ENCODE assay signal across 16 mouse cellular contexts in the genomic region with DNA sequence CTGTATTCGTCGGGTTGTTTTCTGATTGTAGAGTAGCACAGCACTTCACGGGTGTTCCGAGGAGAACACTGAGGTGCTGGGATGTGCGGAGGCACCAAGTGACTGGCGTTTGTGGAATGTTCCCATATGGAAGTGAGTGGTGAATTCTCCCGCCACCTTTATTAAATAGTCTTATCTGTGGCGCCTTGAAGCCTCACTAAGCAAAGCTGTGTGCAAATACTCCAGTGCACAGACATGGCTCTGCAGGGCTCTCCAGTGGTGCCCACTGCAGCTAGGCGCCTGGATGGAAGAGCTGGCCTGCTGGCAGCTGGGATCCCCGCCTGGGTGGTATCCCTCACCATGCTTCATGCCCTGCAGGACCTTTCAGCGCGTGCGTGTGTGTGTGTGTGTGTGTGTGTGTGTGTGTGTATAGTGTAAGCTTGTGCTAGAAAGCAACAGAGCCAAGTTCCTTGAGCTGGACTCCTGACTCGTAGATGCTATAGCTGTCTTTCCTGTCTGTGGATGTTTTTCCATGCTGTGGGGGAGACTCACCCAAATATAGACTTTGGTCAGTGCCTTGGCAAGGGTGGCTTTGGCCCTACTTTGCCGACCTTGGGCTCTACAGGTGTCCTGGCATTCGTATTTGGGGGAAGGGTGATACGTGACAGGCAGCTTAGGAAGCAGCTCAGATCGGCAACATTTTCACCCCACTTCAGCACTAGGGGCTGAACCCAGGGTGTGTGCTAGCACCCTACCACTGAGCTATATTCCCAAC. TPM values are rescaled to one million over a fixed set of nuclear protein-coding genes. Genes with fewer than 3 reads are reported as not detected.
DNase-seq lines count a peak whose midpoint lies in the region; ATAC-seq lines count a peak whose summit lies in the region.
"Had no signal": no experiment of that assay in that cellular context is flagged by ENCODE, and none has a peak within 500 bp of the region (broad histone marks: within the 10 kb centered on the region; RNA-seq: fewer than 3 reads in every experiment).

No protein-coding gene starts in this region.

- H3K36me3 ChIP-seq in liver, embryonic 13.5 days, result peaks cover 24% of the 10 kb centered on the region
- H3K36me3 ChIP-seq in stomach, embryonic 16.5 days (ENCODE audit: control insufficient read depth, insufficient read depth, low read length), result 0 out of 2 replicates have a peak, but pooled peaks cover 1% of the 10 kb centered on the region

- peak; percentile 64 for DNase-seq in gastrocnemius, adult 18-20 months (ENCODE audit: low spot score)
- no peak for DNase-seq in gastrocnemius, postnatal 36 days
- DNase-seq in lung, adult 18-20 months, result peak; percentile 43 to 65
- no peak for DNase-seq in lung, postnatal 14 days
- DNase-seq in liver, embryonic 13.5 days, result no peak
- DNase-seq in left cerebral cortex, postnatal 25 days (ENCODE audit: low spot score in 2 of 2), result no peak
- DNase-seq: adrenal gland, adult 2 months; layer of hippocampus, adult 9-11 months; thymus, postnatal 36 days had no signal

- 0 out of 2 replicates have a peak, but pooled peaks have one; percentile 19 for ATAC-seq in liver, embryonic 13.5 days (ENCODE audit: low read depth)
- ATAC-seq in stomach, embryonic 16.5 days (ENCODE audit: insufficient read depth, low FRiP score), result peak; percentile 61; the same call in 1 of the 2 replicates
- ATAC-seq in frontal cortex, adult (ENCODE audit: low TSS enrichment), result no peak
- ATAC-seq: hindbrain, postnatal 0 days had no signal

- H3K4me1 ChIP-seq in liver, embryonic 13.5 days (replicated peaks), result peaks cover 54% of the 10 kb centered on the region
- H3K4me1 ChIP-seq in stomach, embryonic 16.5 days (ENCODE audit: control insufficient read depth, insufficient read depth, low read length), result peaks cover 27% of the 10 kb centered on the region
- H3K4me1 ChIP-seq: neural tube, embryonic 13.5 days had no signal

- H3K4me2 ChIP-seq in liver, embryonic 13.5 days, result no peak overlapping the region
- no peak overlapping the region for H3K4me2 ChIP-seq in stomach, embryonic 16.5 days (ENCODE audit: low read depth, low read length)
- H3K4me2 ChIP-seq: embryonic facial prominence, embryonic 12.5 days; midbrain, embryonic 12.5 days; neural tube, embryonic 13.5 days had no signal

- WGBS in liver, embryonic 13.5 days (ENCODE audit: insufficient replicate concordance), result 73% methylated on average over 18 of the region's 18 CpGs
- WGBS in stomach, embryonic 16.5 days, result 64% methylated on average over 18 of the region's 18 CpGs

- intact Hi-C loops in gastrocnemius, postnatal 36 days (cut with DNase I), result no loop called here
- intact Hi-C loops in left cerebral cortex, postnatal 25 days (cut with DNase I), result no loop called here

- no peak overlapping the region for H3K4me3 ChIP-seq in liver, embryonic 13.5 days (replicated peaks)
- H3K4me3 ChIP-seq in stomach, embryonic 16.5 days (replicated peaks; ENCODE audit: low read length), result no peak overlapping the region
- H3K4me3 ChIP-seq: embryonic facial prominence, embryonic 12.5 days; midbrain, embryonic 12.5 days; neural tube, embryonic 13.5 days had no signal

- peak overlapping the region; percentile 36; the same call in 1 of the 2 replicates for H3K27ac ChIP-seq in liver, embryonic 13.5 days
- peak overlapping the region; percentile 34; the same call in 1 of the 2 replicates for H3K27ac ChIP-seq in stomach, embryonic 16.5 days (ENCODE audit: low read length)
- H3K27ac ChIP-seq: embryonic facial prominence, embryonic 12.5 days; hindbrain, postnatal 0 days; midbrain, embryonic 12.5 days; neural tube, embryonic 13.5 days had no signal

- H3K9ac ChIP-seq in liver, embryonic 13.5 days, result no peak overlapping the region
- no peak overlapping the region for H3K9ac ChIP-seq in stomach, embryonic 16.5 days (ENCODE audit: low read length)
- H3K9ac ChIP-seq: embryonic facial prominence, embryonic 12.5 days; midbrain, embryonic 12.5 days; neural tube, embryonic 13.5 days had no signal

- H3K27me3 ChIP-seq in liver, embryonic 13.5 days, result no peaks in the 10 kb centered on the region
- H3K27me3 ChIP-seq in stomach, embryonic 16.5 days (ENCODE audit: control insufficient read depth, insufficient read depth, low read length), result no peaks in the 10 kb centered on the region
- H3K27me3 ChIP-seq: embryonic facial prominence, embryonic 12.5 days; midbrain, embryonic 12.5 days; neural tube, embryonic 13.5 days had no signal

- H3K9me3 ChIP-seq in liver, embryonic 13.5 days (replicated peaks), result no peaks in the 10 kb centered on the region
- H3K9me3 ChIP-seq in stomach, embryonic 16.5 days (replicated peaks; ENCODE audit: control insufficient read depth, low read length), result no peaks in the 10 kb centered on the region
- H3K9me3 ChIP-seq: embryonic facial prominence, embryonic 12.5 days; midbrain, embryonic 12.5 days; neural tube, embryonic 13.5 days had no signal

RNA-seq across cellular contexts. Expression of a gene that starts 7.3 kb away (rescaled TPM):
- total RNA-seq in gastrocnemius, adult 18-20 months (2021), result 10 to 100 TPM; 65.0 to 70.8 TPM
- total RNA-seq in gastrocnemius, postnatal 36 days (2021), result 10 to 100 TPM; 67.8 to 70.0 TPM
- 7.7 and 8.3 TPM in 2 replicates for polyA plus RNA-seq in liver, embryonic 13.5 days (2015; fragmentation: Nextera tagmentation; extraction: Ambion mirVana)
- polyA plus RNA-seq in stomach, embryonic 16.5 days (2015; fragmentation: Nextera tagmentation; extraction: Ambion mirVana), result 33.6 and 34.4 TPM in 2 replicates
- total RNA-seq in left cerebral cortex, postnatal 25 days (2021), result 100 to 1,000 TPM; 178 to 186 TPM

RNA-seq across cellular contexts. Expression of a gene that starts 7.9 kb away (rescaled TPM):
- total RNA-seq in gastrocnemius, adult 18-20 months (2021), result 100 to 1,000 TPM; 119 to 165 TPM
- total RNA-seq in gastrocnemius, postnatal 36 days (2021), result 100 to 1,000 TPM; 103 to 107 TPM
- 123 and 133 TPM in 2 replicates for polyA plus RNA-seq in liver, embryonic 13.5 days (2015; fragmentation: Nextera tagmentation; extraction: Ambion mirVana)
- polyA plus RNA-seq in stomach, embryonic 16.5 days (2015; fragmentation: Nextera tagmentation; extraction: Ambion mirVana), result 142 and 152 TPM in 2 replicates
- total RNA-seq in left cerebral cortex, postnatal 25 days (2021), result 10 to 100 TPM; 39.5 to 41.2 TPM

RNA-seq across cellular contexts. Expression of a gene that starts 34.9 kb away (rescaled TPM):
- under 1 TPM; 0.21 to 0.66 TPM for total RNA-seq in gastrocnemius, adult 18-20 months (2021)
- total RNA-seq in gastrocnemius, postnatal 36 days (2021), result under 1 TPM; 0.10 to 0.27 TPM
- 0.05 and 0.09 TPM in 2 replicates for polyA plus RNA-seq in liver, embryonic 13.5 days (2015; fragmentation: Nextera tagmentation; extraction: Ambion mirVana)
- 0.36 and 0.45 TPM in 2 replicates for polyA plus RNA-seq in stomach, embryonic 16.5 days (2015; fragmentation: Nextera tagmentation; extraction: Ambion mirVana)
- total RNA-seq in left cerebral cortex, postnatal 25 days (2021), result under 1 TPM; 0.18 to 0.21 TPM
- polyA plus RNA-seq: adrenal gland, adult 2 months had no signal

RNA-seq across cellular contexts. Expression of a gene that starts 39.7 kb away (rescaled TPM):
- total RNA-seq in gastrocnemius, adult 18-20 months (2021), result not detected
- not detected for total RNA-seq in gastrocnemius, postnatal 36 days (2021)
- not detected in 2 replicates for polyA plus RNA-seq in liver, embryonic 13.5 days (2015; fragmentation: Nextera tagmentation; extraction: Ambion mirVana)
- polyA plus RNA-seq in stomach, embryonic 16.5 days (2015; fragmentation: Nextera tagmentation; extraction: Ambion mirVana), result not detected in 2 replicates
- under 1 TPM in 1 of 2 experiments, not detected in 1; 0.73 TPM for total RNA-seq in left cerebral cortex, postnatal 25 days (2021)
- total RNA-seq: adrenal gland, adult 2 months; hindbrain, postnatal 0 days had no signal
- polyA plus RNA-seq: adrenal gland, adult 2 months; limb, embryonic 11.5 days; midbrain, embryonic 12.5 days; neural tube, embryonic 13.5 days had no signal

Comparison
In these comparisons a context has a peak if more than half of its experiments do, and no peak if none do; other contexts are left out.
1. DNase-seq: peak in gastrocnemius, adult 18-20 months (single experiment) and lung, adult 18-20 months (2 of 2); none in gastrocnemius, postnatal 36 days (0 of 2), lung, postnatal 14 days (single experiment), liver, embryonic 13.5 days (single experiment) and left cerebral cortex, postnatal 25 days (0 of 2).